Mouse (Mus musculus) kidney, adult 2 months (tissue): Measurements from ENCODE around the gene Tcf7l1. TPM values are rescaled to one million over a fixed set of nuclear protein-coding genes. Genes with fewer than 3 reads are reported as not detected.

Source experiments
- DNase-seq: peaks from one replicate; pipeline ENCODE4 v3.0.0; 2021
- H3K27ac ChIP-seq: fragments of 200-500 bp; 2 replicates; pipeline ENCODE4 v1.5.1; 2012; ENCODE audit warnings: low read depth, low read length, control low read depth, inconsistent platforms; ENCODE audit not compliant: insufficient read depth
- H3K27me3 ChIP-seq: fragments of 200-500 bp; replicated peaks from 2 replicates; pipeline ENCODE4 v1.6.1; 2012; ENCODE audit warnings: mild to moderate bottlenecking, moderate library complexity, low read length, inconsistent platforms; ENCODE audit not compliant: control insufficient read depth, insufficient read depth
- H3K36me3 ChIP-seq: fragments of 200-500 bp; 2 replicates; pipeline ENCODE4 v1.6.1; 2012; ENCODE audit warnings: mild to moderate bottlenecking, moderate library complexity, low read length, inconsistent platforms; ENCODE audit not compliant: control insufficient read depth, insufficient read depth
- H3K4me1 ChIP-seq: fragments of 200-500 bp; 2 replicates; pipeline ENCODE4 v1.6.1; 2011; ENCODE audit warnings: low read length; ENCODE audit not compliant: control insufficient read depth, insufficient read depth
- H3K4me3 ChIP-seq: fragments of 200-500 bp; 2 replicates; pipeline ENCODE4 v1.5.1; 2011; ENCODE audit warnings: mild to moderate bottlenecking, low read depth, low read length, control low read depth; ENCODE audit not compliant: insufficient read depth
- CTCF ChIP-seq: fragments of 200-500 bp; conservative IDR thresholded peaks from 2 replicates; pipeline ENCODE4 v1.5.1; 2011; ENCODE audit warnings: low read depth, mild to moderate bottlenecking, control low read depth, low read length, moderate library complexity, mixed read lengths; ENCODE audit not compliant: insufficient read depth, insufficient read length
- POLR2A ChIP-seq: fragments of 200-500 bp; IDR thresholded peaks from one replicate; pipeline ENCODE4 v1.6.1; 2011; ENCODE audit warnings: low read depth, low read length, control low read depth
- WGBS: fragments of 180-500 bp; shearing (Covaris S2); methylation state at CpG from one replicate; pipeline ENCODE4 v1.1.7; 2018; 5-methylcytosine and 5-hydroxymethylcytosine counted together
- polyA plus RNA-seq: library from polyadenylated mRNA; depleted of rRNA; stranded (reverse); fragments of >200 nt; gene quantifications from 2 replicates; pipeline ENCODE4 v1.2.3, GENCODE M21; 2012

Gene Tcf7l1
- polyA plus RNA-seq, 1 experiment, result 16.3 TPM

GRCm38 (mm10) chr6:72698559-72698958 lies 90.5 kb downstream of the Tcf7l1 start:
- Histone ChIP-seq H3K27ac (no peak overlapping the region), H3K36me3 (no peaks in the 10 kb centered on the region), H3K27me3 (no peaks in the 10 kb centered on the region), H3K4me1 (peaks cover 9% of the 10 kb centered on the region), H3K4me3 (no peak overlapping the region)
- WGBS, result 95% methylated on average over 5 of the region's 5 CpGs
- no peak for DNase-seq
- TF ChIP-seq CTCF (no peak), POLR2A (no peak)

- WGBS, result 53% methylated on average over 11 of the region's 11 CpGs
- Histone ChIP-seq H3K36me3 (no peaks in the 10 kb centered on the region), H3K4me3 (no peak overlapping the region), H3K27me3 (no peaks in the 10 kb centered on the region), H3K4me1 (peaks cover 13% of the 10 kb centered on the region), H3K27ac (no peak overlapping the region)
- TF ChIP-seq POLR2A (no peak), CTCF (no peak)
- no peak for DNase-seq
Measured at GRCm38 (mm10) chr6:72696601-72697335, 92.3 kb downstream of the Tcf7l1 start.

GRCm38 (mm10) chr6:72694791-72695204 lies 94.3 kb downstream of the Tcf7l1 start:
- H3K27ac ChIP-seq, result peak overlapping the region; percentile 64
- no peaks in the 10 kb centered on the region for H3K27me3 ChIP-seq
- H3K4me1 ChIP-seq, result peaks cover 13% of the 10 kb centered on the region
- no peak overlapping the region for H3K4me3 ChIP-seq
- DNase-seq, result no peak
- no peaks in the 10 kb centered on the region for H3K36me3 ChIP-seq
- 45% methylated on average over 10 of the region's 10 CpGs for WGBS
- TF ChIP-seq CTCF (no peak), POLR2A (no peak)

- TF ChIP-seq CTCF (no peak), POLR2A (no peak)
- Histone ChIP-seq H3K36me3 (no peaks in the 10 kb centered on the region), H3K4me1 (peaks cover 13% of the 10 kb centered on the region), H3K4me3 (no peak overlapping the region), H3K27ac (peak overlapping the region; percentile 64), H3K27me3 (no peaks in the 10 kb centered on the region)
- WGBS, result 46% methylated on average over 5 of the region's 5 CpGs
- peak; percentile 67 for DNase-seq
Measured at GRCm38 (mm10) chr6:72694047-72694790, 94.8 kb downstream of the Tcf7l1 start.

GRCm38 (mm10) chr6:72692469-72692868 lies 96.6 kb downstream of the Tcf7l1 start:
- H3K4me1 ChIP-seq, result peaks cover 13% of the 10 kb centered on the region

GRCm38 (mm10) chr6:72691549-72691948 lies 97.5 kb downstream of the Tcf7l1 start:
- peaks cover 13% of the 10 kb centered on the region for H3K4me1 ChIP-seq
- no peak overlapping the region for H3K27ac ChIP-seq
- TF ChIP-seq CTCF (no peak), POLR2A (no peak)
- 76% methylated on average over 9 of the region's 9 CpGs for WGBS
- no peak for DNase-seq
- H3K27me3 ChIP-seq, result no peaks in the 10 kb centered on the region
- no peak overlapping the region for H3K4me3 ChIP-seq
- H3K36me3 ChIP-seq, result no peaks in the 10 kb centered on the region

More at GRCm38 (mm10) chr6:72692469-72692868, 96.6 kb downstream of the Tcf7l1 start:
- no peak overlapping the region for H3K27ac ChIP-seq
- no peak for TF ChIP-seq CTCF
- no peak for TF ChIP-seq POLR2A
- WGBS, result 77% methylated on average over 6 of the region's 6 CpGs
- no peaks in the 10 kb centered on the region for H3K36me3 ChIP-seq
- no peaks in the 10 kb centered on the region for H3K27me3 ChIP-seq
- DNase-seq, result no peak
- no peak overlapping the region for H3K4me3 ChIP-seq

- no peak overlapping the region for H3K4me3 ChIP-seq
- DNase-seq, result peak; percentile 78
- H3K27ac ChIP-seq, result peak overlapping the region; percentile 36; the same call in 1 of the 2 replicates
- H3K27me3 ChIP-seq, result no peaks in the 10 kb centered on the region
- TF ChIP-seq CTCF, result no peak
- TF ChIP-seq POLR2A, result no peak
- 55% methylated on average over 10 of the region's 10 CpGs for WGBS
- no peaks in the 10 kb centered on the region for H3K36me3 ChIP-seq
- H3K4me1 ChIP-seq, result peaks cover 10% of the 10 kb centered on the region; the same call in 1 of the 2 replicates
Measured at GRCm38 (mm10) chr6:72690595-72690994, 98.5 kb downstream of the Tcf7l1 start.
